Mouse (Mus musculus) natural killer cell, adult 2 months (primary cell): Measurements from ENCODE around the gene Ube2m.
"Not testable (repeated sequence)": the region's sequence is repeated elsewhere in the genome, so short reads cannot be mapped to it uniquely, and the experiment has no call there.

ENCODE experiments used
- DNase-seq, 2 experiments: peaks; one replicate each; pipeline ENCODE4 v3.0.0; 2022; ENCODE audit warnings: low spot score in 2 of 2

Gene Ube2m

GRCm38 (mm10) chr7:13037901-13038555 is at the start of gene Ube2m:
Gene Ube2m (minus strand): TSS chr7:13038275.
- peak; percentile 99 for DNase-seq

- no peak for DNase-seq
Measured at GRCm38 (mm10) chr7:13072293-13072692, 34.2 kb upstream of the Ube2m start.

- DNase-seq, result not testable (repeated sequence)
Measured at GRCm38 (mm10) chr7:13063399-13063798, 25.3 kb upstream of the Ube2m start.

- no peak for DNase-seq
Measured at GRCm38 (mm10) chr7:13059536-13059935, 21.5 kb upstream of the Ube2m start.

- DNase-seq, result no peak
Measured at GRCm38 (mm10) chr7:13056913-13057700, 19.0 kb upstream of the Ube2m start.

GRCm38 (mm10) chr7:13054287-13055010 is 16.4 kb upstream of the Ube2m start, which contains the start of gene Mzf1:
Gene Mzf1 (minus strand): TSS chr7:13054764.
- DNase-seq, result peak; percentile 80 to 89

GRCm38 (mm10) chr7:13053961-13054286 is 15.8 kb upstream of the Ube2m start:
- DNase-seq, result no peak

- no peak for DNase-seq
Measured at GRCm38 (mm10) chr7:13053501-13053900, 15.4 kb upstream of the Ube2m start.

- no peak for DNase-seq
Measured at GRCm38 (mm10) chr7:13053001-13053400, 14.9 kb upstream of the Ube2m start.

GRCm38 (mm10) chr7:13046084-13046483 is 8.0 kb upstream of the Ube2m start:
- peak; percentile 62 to 75 for DNase-seq

GRCm38 (mm10) chr7:13044254-13044625 is 6.2 kb upstream of the Ube2m start:
- DNase-seq, result no peak

- DNase-seq, result no peak
Measured at GRCm38 (mm10) chr7:13043445-13044253, 5.6 kb upstream of the Ube2m start.

GRCm38 (mm10) chr7:13043120-13043444 is 5.0 kb upstream of the Ube2m start:
- no peak for DNase-seq

- DNase-seq, result no peak
Measured at GRCm38 (mm10) chr7:13042511-13042910, 4.4 kb upstream of the Ube2m start.

- DNase-seq, result no peak
Measured at GRCm38 (mm10) chr7:13041256-13041655, 3.2 kb upstream of the Ube2m start.

GRCm38 (mm10) chr7:13039181-13039580 is 1.1 kb upstream of the Ube2m start:
- no peak for DNase-seq

GRCm38 (mm10) chr7:13038621-13039169 is 620 bp upstream of the Ube2m start:
- no peak for DNase-seq

GRCm38 (mm10) chr7:13037366-13037765 is 709 bp downstream of the Ube2m start:
- no peak for DNase-seq

- no peak for DNase-seq
Measured at GRCm38 (mm10) chr7:13036806-13037205, 1.3 kb downstream of the Ube2m start.

GRCm38 (mm10) chr7:13035211-13035855 is 2.7 kb downstream of the Ube2m start:
- no peak for DNase-seq
